Mouse (Mus musculus) kidney, embryonic 16.5 days (tissue): ENCODE measurements at regions not wholly inside any gene's neighbourhood (a gene's known extent, or its start where the extent isn't known, plus 50 kb on each side); places are given as distances from the start of the nearest gene placed in this dataset.
"Not testable (repeated sequence)": the region's sequence is repeated elsewhere in the genome, so short reads cannot be mapped to it uniquely, and the experiment has no call there.

Experiments used
- ATAC-seq: fragments of 200-750 bp; cut with Nextera tagmentation; 2 replicates; pipeline ENCODE4 v1.8.0; 2017; ENCODE audit warnings: moderate TSS enrichment; ENCODE audit not compliant: low FRiP score, low TSS enrichment
- H3K27ac ChIP-seq: fragments of 300-500 bp; sonication (generic); 2 replicates; pipeline ENCODE4 v1.5.1; 2014; ENCODE audit warnings: low read length
- H3K27me3 ChIP-seq: fragments of 300-500 bp; sonication (generic); 2 replicates; pipeline ENCODE4 v1.6.1; 2014; ENCODE audit warnings: low read length, control low read depth, mixed read lengths; ENCODE audit not compliant: insufficient read depth
- H3K36me3 ChIP-seq: fragments of 300-500 bp; sonication (generic); 2 replicates; pipeline ENCODE4 v1.6.1; 2014; ENCODE audit warnings: low read length, control low read depth, mixed read lengths; ENCODE audit not compliant: insufficient read depth
- H3K4me1 ChIP-seq: fragments of 300-500 bp; sonication (generic); 2 replicates; pipeline ENCODE4 v1.6.1; 2014; ENCODE audit warnings: low read length, control low read depth, mixed read lengths; ENCODE audit not compliant: insufficient read depth
- H3K4me2 ChIP-seq: fragments of 300-500 bp; sonication (generic); replicated peaks from 2 replicates; pipeline ENCODE4 v1.6.1; 2014; ENCODE audit warnings: low read depth, low read length
- H3K4me3 ChIP-seq: fragments of 300-500 bp; sonication (generic); 2 replicates; pipeline ENCODE4 v1.5.1; 2014; ENCODE audit warnings: mild to moderate bottlenecking, low read length
- H3K9ac ChIP-seq: fragments of 300-500 bp; sonication (generic); replicated peaks from 2 replicates; pipeline ENCODE4 v1.6.1; 2014; ENCODE audit warnings: low read length
- H3K9me3 ChIP-seq: fragments of 300-500 bp; sonication (generic); 2 replicates; pipeline ENCODE4 v1.6.1; 2016; ENCODE audit warnings: low read length, control low read depth
- WGBS: fragments of 180-500 bp; shearing (Covaris S2); extraction: QIAGEN DNeasy Blood & Tissue Kit; methylation state at CpG from one replicate; pipeline ENCODE4 v1.1.7; 2014; 5-methylcytosine and 5-hydroxymethylcytosine counted together

- not testable (repeated sequence) for H3K36me3 ChIP-seq, H3K27me3 ChIP-seq, H3K9me3 ChIP-seq, H3K4me3 ChIP-seq, H3K4me1 ChIP-seq, H3K27ac ChIP-seq, H3K9ac ChIP-seq, H3K4me2 ChIP-seq
- 18% methylated on average over 7 of the region's 7 CpGs for WGBS
- peak; percentile 84; the same call in 1 of the 2 replicates for ATAC-seq
Observed at GRCm38 (mm10) chr3:59808769-59809518, 51.9 kb upstream of the Gm8298 start.
